Mouse (Mus musculus) olfactory bulb, adult 2 months (tissue): Measurements from ENCODE around the gene Cntnap5a.

ENCODE experiments used
- CTCF ChIP-seq: fragments of 200-500 bp; IDR thresholded peaks from 2 replicates; pipeline ENCODE4 v1.5.1; 2012; ENCODE audit warnings: low read depth, mild to moderate bottlenecking, low read length, moderate library complexity; ENCODE audit not compliant: insufficient read depth
- POLR2A ChIP-seq: fragments of 200-500 bp; IDR thresholded peaks from 2 replicates; pipeline ENCODE4 v1.6.1; 2012; ENCODE audit warnings: mild to moderate bottlenecking, low read depth, low read length, moderate library complexity; ENCODE audit not compliant: insufficient read depth

DNA sequence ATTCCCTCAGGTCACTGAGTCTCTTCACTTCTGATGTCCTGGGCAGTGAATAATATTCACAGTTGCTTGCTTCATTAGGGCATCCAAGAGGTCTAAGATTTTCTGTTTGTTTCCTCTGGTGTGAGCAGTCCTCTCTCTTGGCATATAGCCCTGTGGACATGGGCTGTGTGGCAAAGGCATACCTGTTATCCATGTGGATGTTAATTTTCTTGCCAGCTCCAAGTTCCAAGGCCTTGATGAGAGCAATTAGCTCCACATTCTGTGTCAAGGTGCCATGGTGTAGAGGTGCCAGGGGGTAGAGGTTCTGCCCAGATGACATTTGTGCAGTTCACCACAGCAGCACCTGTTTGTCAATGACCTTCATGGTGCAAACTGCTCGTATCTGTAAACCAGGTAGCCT, 689.0 kb downstream of the Cntnap5a start:
- TF ChIP-seq CTCF (no peak), POLR2A (no peak)
